Mouse (Mus musculus) C2C12 (cell line): ENCODE data around the gene 1700025G04Rik.

Experiments used
- CEBPB ChIP-seq: IDR thresholded peaks from one replicate; pipeline ENCODE4 v1.6.1; 2011; ENCODE audit warnings: low read depth, mild to moderate bottlenecking, control low read depth, moderate library complexity
- CTCF ChIP-seq: IDR thresholded peaks from one replicate; pipeline ENCODE4 v1.5.1; 2011; ENCODE audit not compliant: control insufficient read depth, insufficient read depth, insufficient read length
- MAX ChIP-seq: IDR thresholded peaks from one replicate; pipeline ENCODE4 v1.6.1; 2011; ENCODE audit warnings: mild to moderate bottlenecking, control low read depth
- MYOD1 ChIP-seq: IDR thresholded peaks from one replicate; pipeline ENCODE4 v1.6.1; 2011; ENCODE audit warnings: low read depth; ENCODE audit not compliant: control insufficient read depth, insufficient read length

DNA sequence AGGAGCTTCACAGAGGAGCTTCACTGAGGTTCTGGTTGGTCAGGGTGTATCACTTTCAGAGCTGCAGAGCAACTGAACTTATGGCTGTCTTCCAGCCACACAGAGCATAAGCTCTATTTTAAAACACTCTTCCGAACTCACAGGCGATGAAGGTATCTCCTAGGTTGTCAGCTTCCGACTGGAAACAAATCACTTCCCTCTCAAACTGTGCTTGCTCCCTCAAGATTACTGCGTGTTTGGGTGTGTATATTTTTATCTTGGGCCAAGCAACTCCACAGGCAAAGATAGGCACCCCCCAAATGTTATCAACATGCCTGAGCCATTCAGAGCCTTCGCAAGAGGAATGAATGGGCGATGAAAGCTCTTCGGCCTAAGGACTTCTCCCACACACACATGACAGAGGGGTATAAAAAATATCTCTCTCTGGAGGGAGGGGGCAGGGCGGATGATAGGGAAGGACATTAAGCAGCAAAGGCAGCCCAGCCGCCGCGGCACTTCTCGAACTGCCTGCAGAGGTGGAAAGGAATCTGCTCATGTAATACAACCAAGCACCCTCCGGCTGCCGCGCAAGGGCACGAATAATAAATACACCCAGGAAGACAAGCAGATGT lies 1.0 kb downstream of the 1700025G04Rik start:
- TF ChIP-seq CTCF (no peak), MYOD1 (no peak), CEBPB (no peak), MAX (no peak)
